Mouse (Mus musculus) liver, embryonic 14.5 days (tissue): ENCODE data around the gene Ssbp2. TPM values are rescaled to one million over a fixed set of nuclear protein-coding genes. Genes with fewer than 3 reads are reported as not detected.

Experiments used
- ATAC-seq: fragments of 200-750 bp; cut with Nextera tagmentation; 2 replicates; pipeline ENCODE4 v1.8.0; 2017; ENCODE audit warnings: moderate number of reproducible peaks, mild to moderate bottlenecking, moderate library complexity; ENCODE audit not compliant: insufficient read depth
- DNase-seq, 3 experiments: peaks; one replicate each; pipeline ENCODE4 v3.0.0-alpha.2; 2012 to 2013; ENCODE audit warnings: low read depth in 3 of 3, low spot score in 3 of 3
- H3K27ac ChIP-seq: fragments of 300-500 bp; sonication (generic); 2 replicates; pipeline ENCODE4 v1.5.1; 2014; ENCODE audit warnings: moderate library complexity, mild to moderate bottlenecking, control low read depth, inconsistent platforms
- H3K27me3 ChIP-seq: fragments of 300-500 bp; sonication (generic); 2 replicates; pipeline ENCODE4 v1.6.1; 2014; ENCODE audit warnings: mild to moderate bottlenecking, low read length, moderate library complexity; ENCODE audit not compliant: control insufficient read depth, insufficient read depth
- H3K36me3 ChIP-seq: fragments of 300-500 bp; sonication (generic); replicated peaks from 2 replicates; pipeline ENCODE4 v1.6.1; 2014; ENCODE audit warnings: low read depth; ENCODE audit not compliant: control insufficient read depth, insufficient read depth
- H3K4me1 ChIP-seq, 2 experiments: fragments of 200-500 bp in 1 of 2; fragments of 300-500 bp in 1 of 2; sonication (generic) in 1 of 2; replicated peaks; 2 replicates each; pipeline ENCODE4 v1.6.1; 2012 to 2014; ENCODE audit warnings: antibody characterized with exemption in 1 of 2, inconsistent platforms in 1 of 2, low read length in 1 of 2; ENCODE audit not compliant: control insufficient read depth in 2 of 2, insufficient read depth in 2 of 2
- H3K4me2 ChIP-seq: fragments of 300-500 bp; sonication (generic); 2 replicates; pipeline ENCODE4 v1.6.1; 2014; ENCODE audit warnings: low read depth, mild to moderate bottlenecking, control low read depth, moderate library complexity
- H3K4me3 ChIP-seq, 2 experiments: fragments of 200-500 bp in 1 of 2; fragments of 300-500 bp in 1 of 2; sonication (generic) in 1 of 2; 2 replicates each; pipeline ENCODE4 v1.5.1; 2012 to 2014; ENCODE audit warnings: low read depth in 2 of 2, low read length in 2 of 2, mild to moderate bottlenecking in 2 of 2, control low read depth in 1 of 2, inconsistent platforms in 1 of 2, moderate library complexity in 1 of 2; ENCODE audit not compliant: insufficient read depth in 1 of 2
- H3K9ac ChIP-seq: fragments of 300-500 bp; sonication (generic); replicated peaks from 2 replicates; pipeline ENCODE4 v1.6.1; 2014; ENCODE audit warnings: mild to moderate bottlenecking, control low read depth, moderate library complexity
- H3K9me3 ChIP-seq: fragments of 300-500 bp; sonication (generic); 2 replicates; pipeline ENCODE4 v1.6.1; 2016; ENCODE audit warnings: low read length, mixed read lengths; ENCODE audit not compliant: control insufficient read depth
- CTCF ChIP-seq: IDR thresholded peaks from 2 replicates; pipeline ENCODE4 v1.5.1; 2016; ENCODE audit warnings: antibody characterized with exemption, low read depth, control low read depth
- EP300 ChIP-seq: IDR thresholded peaks from 2 replicates; pipeline ENCODE4 v1.6.1; 2016; ENCODE audit warnings: antibody characterized with exemption, low read depth
- WGBS: fragments of 180-500 bp; shearing (Covaris S2); extraction: QIAGEN DNeasy Blood & Tissue Kit; methylation state at CpG from one replicate; pipeline ENCODE4 v1.1.7; 2014; ENCODE audit not compliant: insufficient replicate concordance; 5-methylcytosine and 5-hydroxymethylcytosine counted together
- polyA plus RNA-seq, 2 experiments: library from polyadenylated mRNA; depleted of rRNA in 1 of 2; stranded (reverse) in 1 of 2; unstranded in 1 of 2; fragments of >200 nt; fragmentation: Nextera tagmentation in 1 of 2; extraction: Ambion mirVana in 1 of 2; gene quantifications; 2 replicates each; pipeline versions ENCODE4 v1.2.1 to v1.2.3; 2012 to 2014

Gene Ssbp2
- polyA plus RNA-seq, 2 experiments = 23.7 to 43.0 TPM

DNA sequence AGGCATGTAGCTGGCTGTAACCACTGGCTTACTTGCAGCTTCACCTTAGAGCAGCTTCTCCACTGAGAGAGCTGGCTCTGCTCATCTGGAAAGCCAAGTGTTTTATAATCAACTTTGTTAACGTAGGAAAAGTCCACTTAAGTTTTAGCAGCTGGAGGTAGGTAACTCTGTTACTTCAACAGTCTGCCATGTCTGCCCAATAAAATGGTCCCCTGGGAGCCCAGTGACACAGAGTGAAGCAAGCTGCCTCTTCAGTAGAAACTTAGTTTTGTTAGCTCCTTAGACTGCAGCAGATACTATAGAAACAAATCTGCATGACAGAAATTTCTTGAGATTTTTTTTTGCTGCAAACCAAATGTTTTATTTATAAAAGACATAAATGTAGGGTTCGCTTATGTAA, 202.7 kb downstream of the Ssbp2 start:
- 73% methylated on average over 2 of the region's 2 CpGs for WGBS
- H3K27me3 ChIP-seq = no peaks in the 10 kb centered on the region
- no peak for DNase-seq

DNA sequence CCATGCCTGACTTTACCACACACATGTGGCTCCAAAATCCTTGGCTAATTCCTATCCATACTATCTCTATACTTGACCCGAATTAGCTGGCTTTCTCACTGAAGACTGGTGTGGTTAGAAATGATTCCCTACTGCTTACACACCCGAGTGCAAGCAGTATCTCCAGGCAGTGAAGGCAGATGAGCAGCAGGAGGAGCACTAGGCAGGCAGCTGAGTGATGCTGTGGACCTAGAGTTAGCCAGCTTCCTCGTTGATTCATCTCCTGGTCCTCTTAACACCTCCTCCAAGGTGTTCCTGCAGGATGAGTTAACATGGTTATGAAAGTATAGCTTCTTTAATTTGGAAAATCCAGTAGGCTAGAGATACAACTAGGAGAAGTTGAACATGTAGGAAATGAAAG, 213.2 kb downstream of the Ssbp2 start:
- no peak overlapping the region for H3K4me3 ChIP-seq
- H3K27ac ChIP-seq = no peak overlapping the region
- H3K27me3 ChIP-seq = no peaks in the 10 kb centered on the region
- no peak overlapping the region for H3K9ac ChIP-seq
- DNase-seq = no peak
- H3K9me3 ChIP-seq = no peaks in the 10 kb centered on the region
- TF ChIP-seq EP300 (no peak), CTCF (no peak)
- H3K4me1 ChIP-seq = no peaks in the 10 kb centered on the region
- H3K4me2 ChIP-seq = no peak overlapping the region
- no peak for ATAC-seq
- 56% methylated on average over 3 of the region's 3 CpGs for WGBS
- no peaks in the 10 kb centered on the region for H3K36me3 ChIP-seq

More for the DNA sequence above, 202.7 kb downstream of the Ssbp2 start:
- Histone ChIP-seq H3K27ac (no peak overlapping the region), H3K4me1 (no peaks in the 10 kb centered on the region), H3K9me3 (no peaks in the 10 kb centered on the region), H3K9ac (no peak overlapping the region), H3K4me3 (no peak overlapping the region), H3K36me3 (no peaks in the 10 kb centered on the region), H3K4me2 (no peak overlapping the region)
- TF ChIP-seq EP300 = no peak
- TF ChIP-seq CTCF = no peak
- ATAC-seq = no peak

DNA sequence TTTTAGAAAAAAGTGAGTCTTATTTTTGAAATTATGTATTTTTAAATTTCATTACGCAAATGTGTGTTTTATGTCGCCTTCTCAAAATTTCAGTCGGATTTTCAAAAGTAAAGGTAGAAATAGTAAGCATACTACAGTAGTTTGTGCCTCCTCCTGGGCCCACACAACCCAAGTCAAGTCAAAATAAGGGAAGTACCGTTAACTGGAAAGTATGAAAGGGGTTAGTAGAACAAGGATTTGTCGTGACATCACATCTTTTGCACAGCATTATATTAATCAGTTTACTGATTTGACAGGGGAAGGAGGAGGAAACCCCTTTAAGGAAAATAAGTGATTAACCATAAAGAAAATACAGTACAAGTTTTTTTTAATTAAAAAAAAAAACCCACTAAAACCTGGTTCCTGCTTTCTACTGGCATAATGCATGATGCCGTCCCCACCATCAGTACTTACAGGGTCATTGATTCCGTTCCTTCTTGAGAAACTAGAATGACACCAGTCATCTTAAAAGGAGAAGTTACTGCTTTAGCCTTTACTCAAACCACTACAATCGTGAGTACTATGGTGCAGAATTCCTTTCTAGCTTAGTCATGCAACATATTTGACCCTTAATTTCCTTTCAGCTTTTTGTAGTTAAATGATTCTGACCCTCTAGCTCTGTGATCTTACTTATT, 220.8 kb downstream of the Ssbp2 start:
- Histone ChIP-seq H3K9ac (no peak overlapping the region), H3K27ac (no peak overlapping the region), H3K4me1 (no peaks in the 10 kb centered on the region), H3K4me3 (no peak overlapping the region), H3K27me3 (no peaks in the 10 kb centered on the region), H3K4me2 (no peak overlapping the region), H3K36me3 (no peaks in the 10 kb centered on the region), H3K9me3 (no peaks in the 10 kb centered on the region)
- TF ChIP-seq CTCF (no peak), EP300 (no peak)
- ATAC-seq (no peak), DNase-seq (no peak)
- WGBS = 71% methylated on average over 8 of the region's 8 CpGs

- ATAC-seq (no peak), DNase-seq (no peak)
- Histone ChIP-seq H3K9me3 (no peaks in the 10 kb centered on the region), H3K4me2 (no peak overlapping the region), H3K27me3 (no peaks in the 10 kb centered on the region), H3K27ac (no peak overlapping the region), H3K4me3 (no peak overlapping the region), H3K4me1 (no peaks in the 10 kb centered on the region), H3K36me3 (no peaks in the 10 kb centered on the region), H3K9ac (no peak overlapping the region)
- TF ChIP-seq EP300 (no peak), CTCF (no peak)
- WGBS = 81% methylated on average over 3 of the region's 3 CpGs
These were observed 221.4 kb downstream of the Ssbp2 start for GRCm38 (mm10) chr13:91681474-91681873.

DNA sequence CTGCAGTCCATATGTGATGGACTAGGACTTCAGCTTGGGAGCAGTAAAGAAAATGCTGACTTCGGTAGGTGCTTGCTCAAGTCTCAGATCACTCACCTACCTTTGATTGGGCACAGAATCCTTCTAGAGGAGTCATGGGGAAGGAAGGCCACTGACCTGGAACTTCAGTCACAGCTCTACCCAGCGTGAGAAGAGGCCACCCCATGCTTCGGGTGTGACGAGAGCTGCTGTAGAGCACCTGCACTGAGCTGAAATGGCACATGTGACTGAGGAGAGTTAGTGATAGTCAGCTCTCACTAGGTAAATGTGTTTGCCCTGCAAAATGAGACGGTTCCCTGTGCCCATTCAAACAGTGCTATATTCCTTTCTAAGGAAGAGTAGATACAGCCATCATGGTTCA, 230.0 kb downstream of the Ssbp2 start:
- H3K4me2 ChIP-seq = no peak overlapping the region
- no peaks in the 10 kb centered on the region for H3K4me1 ChIP-seq
- 74% methylated on average over 5 of the region's 5 CpGs for WGBS
- TF ChIP-seq EP300 = no peak
- no peak for TF ChIP-seq CTCF
- no peak overlapping the region for H3K4me3 ChIP-seq
- no peaks in the 10 kb centered on the region for H3K9me3 ChIP-seq
- DNase-seq (no peak), ATAC-seq (no peak)
- H3K9ac ChIP-seq = no peak overlapping the region
- H3K36me3 ChIP-seq = peaks cover 4% of the 10 kb centered on the region
- no peak overlapping the region for H3K27ac ChIP-seq
- H3K27me3 ChIP-seq = no peaks in the 10 kb centered on the region
